Mouse (Mus musculus): ENCODE data around the gene Gm6588. TPM values are rescaled to one million over a fixed set of nuclear protein-coding genes. Genes with fewer than 3 reads are reported as not detected.

Gm6588 gene
- polyA plus RNA-seq, 1 experiment from 2014 or later = 0.26 TPM

GRCm38 (mm10) chr5:112481946-112482410, 32.8 kb downstream of the Gm6588 start:
- H3K9ac ChIP-seq (replicated peaks; ENCODE audit: low read length) = no peak overlapping the region

DNA sequence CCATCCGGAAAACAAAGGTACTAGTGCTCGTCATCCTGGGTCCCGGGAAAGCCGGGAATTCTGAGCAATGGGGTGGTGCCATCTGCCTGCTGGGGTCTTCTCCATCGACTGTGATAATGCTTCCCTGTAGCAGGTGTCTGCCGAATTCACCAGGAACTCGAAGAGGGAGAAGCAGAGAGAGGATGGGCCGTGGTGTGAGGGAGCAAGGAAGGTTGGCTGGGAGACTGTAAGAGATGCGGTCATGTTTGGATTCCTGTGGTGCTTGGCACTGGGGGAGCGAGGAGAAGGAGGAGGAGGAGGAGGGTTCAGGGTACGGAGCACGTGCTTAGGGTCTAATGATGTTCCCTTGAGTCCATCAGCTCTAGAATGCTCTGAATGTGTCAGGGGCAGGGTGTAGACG, 33.3 kb downstream of the Gm6588 start:
- Histone ChIP-seq H3K36me3 (ENCODE audit: control insufficient read depth, insufficient read depth, low read length) (no peaks in the 10 kb centered on the region), H3K4me1 (ENCODE audit: control insufficient read depth, insufficient read depth, low read length) (peaks cover 33% of the 10 kb centered on the region), H3K4me3 (replicated peaks; ENCODE audit: low read depth, low read length) (no peak overlapping the region), H3K27ac (replicated peaks; ENCODE audit: low read depth, low read length) (peak overlapping the region; percentile 64), H3K4me2 (ENCODE audit: low read length) (peak overlapping the region; percentile 26), H3K27me3 (ENCODE audit: control insufficient read depth, insufficient read depth, low read length) (no peaks in the 10 kb centered on the region), H3K9me3 (ENCODE audit: control insufficient read depth, low read length) (no peaks in the 10 kb centered on the region), H3K9ac (replicated peaks; ENCODE audit: low read length) (no peak overlapping the region)
- DNase-seq (no peak), ATAC-seq (ENCODE audit: low FRiP score, low TSS enrichment) (no peak)
- WGBS = 32% methylated on average over 13 of the region's 13 CpGs

More at GRCm38 (mm10) chr5:112481946-112482410, 32.8 kb downstream of the Gm6588 start:
- whole genome bisulfite sequencing = under 1% methylated on average over 19 of the region's 19 CpGs
- DNase-seq (peak; percentile 85), ATAC-seq (ENCODE audit: low FRiP score, low TSS enrichment) (peak; percentile 80)
- Histone ChIP-seq H3K4me1 (ENCODE audit: control insufficient read depth, insufficient read depth, low read length) (peaks cover 33% of the 10 kb centered on the region), H3K36me3 (ENCODE audit: control insufficient read depth, insufficient read depth, low read length) (no peaks in the 10 kb centered on the region), H3K27ac (replicated peaks; ENCODE audit: low read depth, low read length) (peak overlapping the region; percentile 64), H3K27me3 (ENCODE audit: control insufficient read depth, insufficient read depth, low read length) (no peaks in the 10 kb centered on the region), H3K4me3 (replicated peaks; ENCODE audit: low read depth, low read length) (no peak overlapping the region), H3K9me3 (ENCODE audit: control insufficient read depth, low read length) (no peaks in the 10 kb centered on the region), H3K4me2 (ENCODE audit: low read length) (peak overlapping the region; percentile 26)

DNA sequence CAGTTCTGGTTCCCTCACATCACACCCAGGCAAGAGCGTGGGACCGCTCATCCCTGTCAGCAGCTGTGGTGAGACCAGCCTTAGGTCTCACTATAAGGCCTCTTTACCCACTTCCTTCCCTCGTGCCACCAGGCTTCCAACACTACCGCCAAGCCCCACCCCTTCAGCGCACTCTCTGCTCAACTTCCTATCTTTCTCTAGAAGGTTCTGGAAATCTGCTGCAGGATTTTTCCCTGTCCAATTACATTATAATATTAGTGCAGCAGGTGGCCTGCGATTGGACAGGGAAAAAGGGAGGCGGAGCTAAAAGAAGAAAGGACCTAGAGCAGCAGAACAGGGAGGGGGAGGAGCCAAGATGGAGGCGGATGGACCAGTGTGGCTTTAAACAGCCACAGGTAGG, 33.8 kb downstream of the Gm6588 start:
- Histone ChIP-seq H3K9me3 (ENCODE audit: control insufficient read depth, low read length) (no peaks in the 10 kb centered on the region), H3K4me1 (ENCODE audit: control insufficient read depth, insufficient read depth, low read length) (peaks cover 33% of the 10 kb centered on the region), H3K4me2 (ENCODE audit: low read length) (no peak overlapping the region), H3K4me3 (replicated peaks; ENCODE audit: low read depth, low read length) (no peak overlapping the region), H3K27ac (replicated peaks; ENCODE audit: low read depth, low read length) (peak overlapping the region; percentile 64), H3K27me3 (ENCODE audit: control insufficient read depth, insufficient read depth, low read length) (no peaks in the 10 kb centered on the region), H3K36me3 (ENCODE audit: control insufficient read depth, insufficient read depth, low read length) (no peaks in the 10 kb centered on the region), H3K9ac (replicated peaks; ENCODE audit: low read length) (no peak overlapping the region)
- ATAC-seq (ENCODE audit: low FRiP score, low TSS enrichment) (no peak), DNase-seq (no peak)
- WGBS = 87% methylated on average over 8 of the region's 8 CpGs

- peak overlapping the region; percentile 38; the same call in 1 of the 2 replicates for H3K27ac ChIP-seq (replicated peaks; ENCODE audit: low read depth, low read length)
- peaks cover 33% of the 10 kb centered on the region for H3K4me1 ChIP-seq (ENCODE audit: control insufficient read depth, insufficient read depth, low read length)
- no peak overlapping the region for H3K4me3 ChIP-seq (replicated peaks; ENCODE audit: low read depth, low read length)
- WGBS = 5% methylated on average over 13 of the region's 13 CpGs
- no peaks in the 10 kb centered on the region for H3K36me3 ChIP-seq (ENCODE audit: control insufficient read depth, insufficient read depth, low read length)
- no peaks in the 10 kb centered on the region for H3K27me3 ChIP-seq (ENCODE audit: control insufficient read depth, insufficient read depth, low read length)
- ATAC-seq (ENCODE audit: low FRiP score, low TSS enrichment) = 0 out of 2 replicates have a peak, but pooled peaks have one; percentile 28
- no peaks in the 10 kb centered on the region for H3K9me3 ChIP-seq (ENCODE audit: control insufficient read depth, low read length)
- H3K9ac ChIP-seq (replicated peaks; ENCODE audit: low read length) = no peak overlapping the region
- peak overlapping the region; percentile 8; the same call in 1 of the 2 replicates for H3K4me2 ChIP-seq (ENCODE audit: low read length)
- DNase-seq = peak; percentile 56
Observed at GRCm38 (mm10) chr5:112484924-112485715, 35.9 kb downstream of the Gm6588 start.

GRCm38 (mm10) chr5:112486415-112486814, 37.2 kb downstream of the Gm6588 start:
- H3K4me3 ChIP-seq (replicated peaks; ENCODE audit: low read depth, low read length) = no peak overlapping the region
- no peaks in the 10 kb centered on the region for H3K9me3 ChIP-seq (ENCODE audit: control insufficient read depth, low read length)
- H3K4me2 ChIP-seq (ENCODE audit: low read length) = no peak overlapping the region
- no peak for DNase-seq
- H3K27me3 ChIP-seq (ENCODE audit: control insufficient read depth, insufficient read depth, low read length) = no peaks in the 10 kb centered on the region
- H3K4me1 ChIP-seq (ENCODE audit: control insufficient read depth, insufficient read depth, low read length) = peaks cover 32% of the 10 kb centered on the region
- no peaks in the 10 kb centered on the region for H3K36me3 ChIP-seq (ENCODE audit: control insufficient read depth, insufficient read depth, low read length)
- 74% methylated on average over 5 of the region's 5 CpGs for WGBS
- no peak overlapping the region for H3K27ac ChIP-seq (replicated peaks; ENCODE audit: low read depth, low read length)
- no peak for ATAC-seq (ENCODE audit: low FRiP score, low TSS enrichment)
- H3K9ac ChIP-seq (replicated peaks; ENCODE audit: low read length) = no peak overlapping the region

DNA sequence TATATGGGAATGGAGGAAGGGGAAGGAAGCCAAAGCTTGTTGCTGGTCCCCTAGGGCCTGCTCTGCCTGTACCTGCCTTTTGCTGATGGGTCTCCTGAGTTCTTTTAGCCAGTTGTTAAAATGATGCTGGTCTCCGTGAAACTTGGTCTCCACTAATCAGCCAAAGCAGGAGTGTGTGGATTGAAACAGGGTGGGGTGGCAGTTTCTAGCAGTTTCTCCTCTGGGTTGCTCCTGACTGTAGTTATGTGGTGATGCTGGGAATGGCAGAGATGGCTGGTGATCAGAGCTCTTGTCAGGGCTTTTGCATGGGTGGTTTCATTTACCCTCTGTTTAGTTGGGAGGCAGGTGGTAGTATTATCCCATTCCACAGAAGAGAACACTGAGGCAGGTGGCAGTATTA, 38.3 kb downstream of the Gm6588 start:
- H3K4me2 ChIP-seq (ENCODE audit: low read length) = no peak overlapping the region
- no peak overlapping the region for H3K4me3 ChIP-seq (replicated peaks; ENCODE audit: low read depth, low read length)
- DNase-seq (no peak), ATAC-seq (ENCODE audit: low FRiP score, low TSS enrichment) (no peak)
- no peaks in the 10 kb centered on the region for H3K36me3 ChIP-seq (ENCODE audit: control insufficient read depth, insufficient read depth, low read length)
- peaks cover 22% of the 10 kb centered on the region for H3K4me1 ChIP-seq (ENCODE audit: control insufficient read depth, insufficient read depth, low read length)
- H3K27me3 ChIP-seq (ENCODE audit: control insufficient read depth, insufficient read depth, low read length) = no peaks in the 10 kb centered on the region
- no peaks in the 10 kb centered on the region for H3K9me3 ChIP-seq (ENCODE audit: control insufficient read depth, low read length)
- no peak overlapping the region for H3K9ac ChIP-seq (replicated peaks; ENCODE audit: low read length)
- H3K27ac ChIP-seq (replicated peaks; ENCODE audit: low read depth, low read length) = no peak overlapping the region
- WGBS = 91% methylated on average over 1 of the region's 1 CpGs

DNA sequence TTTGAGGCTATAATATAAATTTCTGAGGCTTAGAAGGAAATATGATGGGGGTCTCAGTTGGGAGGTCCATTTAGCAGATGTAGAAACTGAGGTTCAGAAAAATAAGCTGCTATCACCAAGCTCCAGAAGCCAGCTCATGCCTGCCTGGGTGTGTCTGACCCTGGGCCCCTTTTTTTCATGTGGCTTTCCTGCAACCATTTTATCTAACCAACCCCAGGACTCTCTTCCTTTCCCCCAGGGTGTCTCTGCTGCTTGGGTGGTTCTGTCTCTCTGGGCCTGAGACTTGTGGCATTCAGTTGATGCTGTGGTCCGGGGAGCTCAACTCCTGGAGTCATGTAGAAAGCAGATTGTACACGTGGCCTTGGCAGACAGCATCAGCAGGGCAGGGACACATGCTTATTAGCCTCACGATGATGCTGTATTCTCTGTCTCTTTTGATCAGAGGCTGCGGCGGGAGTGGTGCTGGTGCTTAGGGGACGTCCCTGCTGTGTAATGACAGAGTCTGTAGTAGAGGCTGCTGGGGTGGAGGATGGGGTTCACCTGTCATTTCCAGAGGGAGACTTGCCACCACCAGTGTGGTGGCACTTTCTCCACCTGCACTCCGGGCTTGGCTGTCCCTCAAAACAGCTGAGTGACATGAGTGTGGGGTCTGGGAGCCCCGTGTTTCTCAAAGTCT, 39.0 kb downstream of the Gm6588 start:
- DNase-seq (peak; percentile 31), ATAC-seq (ENCODE audit: low FRiP score, low TSS enrichment) (no peak)
- Histone ChIP-seq H3K4me1 (ENCODE audit: control insufficient read depth, insufficient read depth, low read length) (peaks cover 20% of the 10 kb centered on the region), H3K9me3 (ENCODE audit: control insufficient read depth, low read length) (no peaks in the 10 kb centered on the region), H3K27ac (replicated peaks; ENCODE audit: low read depth, low read length) (no peak overlapping the region), H3K4me3 (replicated peaks; ENCODE audit: low read depth, low read length) (no peak overlapping the region), H3K36me3 (ENCODE audit: control insufficient read depth, insufficient read depth, low read length) (no peaks in the 10 kb centered on the region), H3K27me3 (ENCODE audit: control insufficient read depth, insufficient read depth, low read length) (no peaks in the 10 kb centered on the region), H3K4me2 (ENCODE audit: low read length) (no peak overlapping the region), H3K9ac (replicated peaks; ENCODE audit: low read length) (no peak overlapping the region)
- 35% methylated on average over 8 of the region's 8 CpGs for WGBS

DNA sequence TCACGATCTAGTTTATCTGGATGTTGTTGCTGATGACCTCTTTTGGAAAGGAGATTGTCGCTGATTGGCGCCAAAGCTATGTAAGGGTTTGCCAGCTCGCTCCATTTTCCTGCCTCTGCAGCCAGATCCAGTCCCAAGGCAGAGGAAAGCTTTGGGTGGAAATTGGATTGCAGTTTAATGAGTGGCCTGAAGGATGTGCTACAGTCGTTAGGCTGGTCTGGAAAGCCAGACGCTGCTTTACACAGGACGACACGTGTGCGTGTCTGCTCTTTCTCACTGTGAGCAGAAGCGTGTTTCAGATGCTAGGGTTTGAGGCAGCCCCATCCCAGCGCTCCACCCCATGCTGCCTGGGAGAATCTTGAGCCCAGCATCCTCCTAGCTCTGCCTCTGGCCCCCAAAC, 42.3 kb downstream of the Gm6588 start:
- 0 out of 2 replicates have a peak overlapping the region, but pooled peaks have one; percentile 3 for H3K27ac ChIP-seq (replicated peaks; ENCODE audit: low read depth, low read length)
- no peaks in the 10 kb centered on the region for H3K9me3 ChIP-seq (ENCODE audit: control insufficient read depth, low read length)
- H3K4me1 ChIP-seq (ENCODE audit: control insufficient read depth, insufficient read depth, low read length) = peaks cover 9% of the 10 kb centered on the region; the same call in 1 of the 2 replicates
- no peaks in the 10 kb centered on the region for H3K27me3 ChIP-seq (ENCODE audit: control insufficient read depth, insufficient read depth, low read length)
- no peak overlapping the region for H3K4me2 ChIP-seq (ENCODE audit: low read length)
- H3K4me3 ChIP-seq (replicated peaks; ENCODE audit: low read depth, low read length) = no peak overlapping the region
- ATAC-seq (ENCODE audit: low FRiP score, low TSS enrichment) (no peak), DNase-seq (peak; percentile 56)
- H3K36me3 ChIP-seq (ENCODE audit: control insufficient read depth, insufficient read depth, low read length) = no peaks in the 10 kb centered on the region
- no peak overlapping the region for H3K9ac ChIP-seq (replicated peaks; ENCODE audit: low read length)
- 46% methylated on average over 11 of the region's 11 CpGs for WGBS
